Mouse (Mus musculus) stomach, embryonic 15.5 days (tissue): ENCODE results near the gene Coq5. TPM values are rescaled to one million over a fixed set of nuclear protein-coding genes. Genes with fewer than 3 reads are reported as not detected.

Experiments used
- ATAC-seq: fragments of 200-750 bp; cut with Nextera tagmentation; 2 replicates; pipeline ENCODE4 v1.8.0; 2017; ENCODE audit warnings: low read depth, moderate number of reproducible peaks, moderate TSS enrichment; ENCODE audit not compliant: insufficient read depth, low FRiP score
- H3K27ac ChIP-seq: fragments of 300-500 bp; sonication (generic); 2 replicates; pipeline ENCODE4 v1.5.1; 2015; ENCODE audit warnings: mild to moderate bottlenecking, inconsistent platforms
- H3K27me3 ChIP-seq: fragments of 300-500 bp; sonication (generic); replicated peaks from 2 replicates; pipeline ENCODE4 v1.6.1; 2015; ENCODE audit warnings: inconsistent platforms
- H3K36me3 ChIP-seq: fragments of 300-500 bp; sonication (generic); 2 replicates; pipeline ENCODE4 v1.6.1; 2015; ENCODE audit warnings: inconsistent platforms
- H3K4me1 ChIP-seq: fragments of 300-500 bp; sonication (generic); 2 replicates; pipeline ENCODE4 v1.6.1; 2015; ENCODE audit warnings: inconsistent platforms
- H3K4me2 ChIP-seq: fragments of 300-500 bp; sonication (generic); 2 replicates; pipeline ENCODE4 v1.6.1; 2015; ENCODE audit warnings: mild to moderate bottlenecking, inconsistent platforms
- H3K4me3 ChIP-seq: fragments of 300-500 bp; sonication (generic); replicated peaks from 2 replicates; pipeline ENCODE4 v1.5.1; 2015; ENCODE audit warnings: inconsistent platforms
- H3K9ac ChIP-seq: fragments of 300-500 bp; sonication (generic); 2 replicates; pipeline ENCODE4 v1.6.1; 2015; ENCODE audit warnings: inconsistent platforms
- H3K9me3 ChIP-seq: fragments of 300-500 bp; sonication (generic); 2 replicates; pipeline ENCODE4 v1.6.1; 2016; ENCODE audit warnings: inconsistent platforms
- WGBS: fragments of 180-500 bp; shearing (Covaris S2); methylation state at CpG from one replicate; pipeline ENCODE4 v1.1.7; 2015; 5-methylcytosine and 5-hydroxymethylcytosine counted together
- polyA plus RNA-seq: library from polyadenylated mRNA; unstranded; fragments of >200 nt; fragmentation: Nextera tagmentation; extraction: Ambion mirVana; gene quantifications from 2 replicates; pipeline ENCODE4 v1.2.1, GENCODE M21; 2015

The Coq5 gene
- polyA plus RNA-seq, 1 experiment from 2014 or later = 47.9 TPM

DNA sequence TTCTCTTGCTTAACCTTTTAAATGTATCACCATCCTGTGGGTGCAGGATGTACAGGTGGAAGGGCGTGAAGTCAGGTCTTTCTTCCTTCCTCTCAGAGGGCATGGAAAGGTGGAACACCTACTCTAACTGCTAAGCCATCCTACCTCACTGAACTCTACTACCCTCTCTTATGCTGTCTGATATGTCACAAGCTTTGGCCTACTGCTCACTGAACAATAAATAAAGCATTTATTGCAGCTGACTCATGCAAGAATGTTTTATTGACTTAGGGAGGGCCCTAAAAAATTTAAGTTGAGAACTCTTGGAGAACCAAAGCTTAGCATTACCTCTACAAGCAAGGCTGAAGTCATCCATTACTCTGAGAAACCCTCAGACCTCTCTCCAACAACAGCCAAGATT is 9.5 kb upstream of the Coq5 start:
- no peaks in the 10 kb centered on the region for H3K27me3 ChIP-seq
- no peak overlapping the region for H3K9ac ChIP-seq
- no peaks in the 10 kb centered on the region; the same call in 1 of the 2 replicates for H3K36me3 ChIP-seq
- H3K27ac ChIP-seq = no peak overlapping the region
- no peak for ATAC-seq
- H3K4me2 ChIP-seq = peak overlapping the region; percentile 72
- 76% methylated on average over 1 of the region's 1 CpGs for WGBS
- H3K9me3 ChIP-seq = no peaks in the 10 kb centered on the region
- H3K4me3 ChIP-seq = peak overlapping the region; percentile 100; the same call in 1 of the 2 replicates
- H3K4me1 ChIP-seq = peaks cover 28% of the 10 kb centered on the region

DNA sequence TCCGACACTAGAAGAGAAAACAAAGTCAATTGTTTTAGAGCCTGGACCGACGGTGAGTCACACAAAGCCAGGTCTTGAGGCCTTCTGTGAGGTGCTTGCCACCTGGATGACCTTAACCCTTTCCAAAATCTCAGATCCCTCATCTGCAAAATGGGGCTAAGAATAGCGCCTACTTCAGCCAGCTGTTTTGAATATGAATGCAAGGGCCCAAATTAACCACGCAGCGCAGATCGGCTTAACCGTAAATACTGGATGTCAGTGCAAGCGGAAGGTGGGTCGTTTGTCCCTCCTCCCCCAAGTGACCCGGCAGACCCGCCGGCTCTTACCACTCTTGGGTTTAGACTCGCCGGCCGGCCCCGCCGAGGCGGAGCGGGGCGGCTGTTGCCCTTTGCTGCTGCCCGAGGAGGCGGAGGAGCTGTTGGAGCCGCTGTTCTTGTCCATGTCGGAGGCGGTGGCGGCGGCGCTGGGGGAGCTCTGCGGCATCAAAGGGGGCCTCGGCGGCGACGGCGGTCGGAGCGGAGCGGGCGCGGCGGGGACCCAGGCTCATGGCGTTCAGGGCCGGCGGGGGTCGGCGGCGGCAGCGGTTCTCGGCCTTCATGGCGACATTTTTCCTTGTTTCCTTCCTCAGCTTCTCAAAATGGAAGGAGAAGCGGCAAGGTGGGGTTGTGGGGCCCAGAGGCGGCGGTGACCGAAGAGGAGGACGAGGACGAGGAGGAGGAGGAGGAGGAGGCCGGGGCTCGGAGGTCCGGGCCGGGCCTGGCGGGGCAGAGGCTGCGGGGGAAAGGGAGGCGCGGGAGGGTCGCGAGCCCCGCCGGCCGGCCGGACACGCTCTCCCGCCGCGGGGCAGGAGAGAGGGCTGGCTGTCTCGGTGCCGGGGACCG is 7.3 kb upstream of the Coq5 start:
- ATAC-seq = peak; percentile 51

GRCm38 (mm10) chr5:115272812-115273548 is 6.5 kb upstream of the Coq5 start, which contains the start of gene Rnf10:
TSS of gene Rnf10 (minus strand) at chr5:115272898.
- 13% methylated on average over 26 of the region's 26 CpGs for WGBS

More for the DNA sequence above, 7.3 kb upstream of the Coq5 start:
- H3K4me1 ChIP-seq = peaks cover 21% of the 10 kb centered on the region
- no peaks in the 10 kb centered on the region for H3K27me3 ChIP-seq
- under 1% methylated on average over 74 of the region's 77 CpGs for WGBS
- peak overlapping the region; percentile 100 for H3K4me3 ChIP-seq
- H3K9ac ChIP-seq = peak overlapping the region; percentile 99
- no peaks in the 10 kb centered on the region for H3K9me3 ChIP-seq
- H3K36me3 ChIP-seq = no peaks in the 10 kb centered on the region; the same call in 1 of the 2 replicates
- H3K4me2 ChIP-seq = peak overlapping the region; percentile 72
- H3K27ac ChIP-seq = peak overlapping the region; percentile 83

DNA sequence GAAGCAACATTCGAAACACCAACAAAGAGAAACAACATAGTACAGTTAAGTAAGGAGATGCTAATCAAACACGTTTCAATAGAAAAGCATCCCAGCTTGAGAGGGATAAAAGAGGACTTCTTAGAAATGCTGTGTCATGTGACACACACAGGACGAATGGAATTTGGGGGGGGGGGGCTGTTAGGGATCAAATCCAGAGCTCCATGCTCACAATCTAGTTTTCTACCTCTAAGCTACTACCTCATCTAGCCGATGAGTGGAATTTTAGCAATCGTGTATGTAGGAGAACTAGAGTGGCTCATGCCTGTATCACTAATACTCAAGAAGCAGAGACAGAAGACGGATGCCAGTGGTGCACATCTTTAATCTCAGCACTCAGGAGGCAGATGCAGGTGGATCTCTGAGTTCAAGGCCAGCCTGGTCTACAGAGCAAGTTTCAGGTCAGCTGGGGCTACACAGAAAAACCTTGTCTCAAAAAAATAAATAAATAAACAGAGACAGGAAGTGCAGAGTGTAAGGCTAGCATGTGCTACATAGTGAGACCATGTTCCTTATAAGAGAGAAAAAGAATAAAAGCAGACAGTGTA is 5.8 kb upstream of the Coq5 start:
- Histone ChIP-seq H3K36me3 (no peaks in the 10 kb centered on the region; the same call in 1 of the 2 replicates), H3K4me3 (no peak overlapping the region), H3K27me3 (no peaks in the 10 kb centered on the region), H3K4me1 (peaks cover 21% of the 10 kb centered on the region), H3K4me2 (peak overlapping the region; percentile 45; the same call in 1 of the 2 replicates), H3K9ac (no peak overlapping the region), H3K27ac (peak overlapping the region; percentile 83; the same call in 1 of the 2 replicates), H3K9me3 (no peaks in the 10 kb centered on the region)
- ATAC-seq = no peak
- 70% methylated on average over 6 of the region's 6 CpGs for WGBS

More at GRCm38 (mm10) chr5:115272812-115273548, 6.5 kb upstream of the Coq5 start, which contains the start of gene Rnf10:
- peak within 1 kb of the TSS; percentile 72 for H3K4me2 ChIP-seq
- peak; percentile 90 for ATAC-seq
- H3K27ac ChIP-seq = peak within 1 kb of the TSS; percentile 83
- H3K4me3 ChIP-seq = peak within 1 kb of the TSS; percentile 100
- H3K9me3 ChIP-seq = no peaks in the 10 kb centered on the region
- H3K36me3 ChIP-seq = no peaks in the 10 kb centered on the region; the same call in 1 of the 2 replicates
- peak within 1 kb of the TSS; percentile 99 for H3K9ac ChIP-seq
- peaks cover 21% of the 10 kb centered on the region for H3K4me1 ChIP-seq
- H3K27me3 ChIP-seq = no peaks in the 10 kb centered on the region

DNA sequence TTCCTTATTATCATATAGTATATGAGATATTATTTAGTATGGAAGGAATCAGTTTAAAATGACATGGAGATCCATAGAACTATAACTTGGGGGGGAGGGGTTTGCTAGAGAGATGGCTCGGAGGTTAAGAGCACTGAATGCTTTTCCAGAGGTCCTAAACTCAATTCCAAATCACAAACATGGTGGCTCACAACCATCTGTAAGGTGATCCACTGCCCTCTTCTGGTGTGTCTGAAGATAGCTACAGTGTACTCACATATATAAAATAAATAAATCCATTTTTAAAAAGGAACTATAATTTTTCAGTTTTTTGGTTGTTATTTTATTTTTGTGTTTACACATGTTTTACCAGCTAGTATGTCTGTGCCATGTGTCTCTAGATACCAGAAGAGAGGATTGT is 5.1 kb upstream of the Coq5 start:
- H3K36me3 ChIP-seq = no peaks in the 10 kb centered on the region
- H3K27me3 ChIP-seq = no peaks in the 10 kb centered on the region
- no peak overlapping the region for H3K27ac ChIP-seq
- H3K9ac ChIP-seq = no peak overlapping the region
- peaks cover 17% of the 10 kb centered on the region for H3K4me1 ChIP-seq
- ATAC-seq = no peak
- no peaks in the 10 kb centered on the region for H3K9me3 ChIP-seq
- WGBS = 62% methylated on average over 1 of the region's 1 CpGs
- H3K4me2 ChIP-seq = no peak overlapping the region
- no peak overlapping the region for H3K4me3 ChIP-seq

DNA sequence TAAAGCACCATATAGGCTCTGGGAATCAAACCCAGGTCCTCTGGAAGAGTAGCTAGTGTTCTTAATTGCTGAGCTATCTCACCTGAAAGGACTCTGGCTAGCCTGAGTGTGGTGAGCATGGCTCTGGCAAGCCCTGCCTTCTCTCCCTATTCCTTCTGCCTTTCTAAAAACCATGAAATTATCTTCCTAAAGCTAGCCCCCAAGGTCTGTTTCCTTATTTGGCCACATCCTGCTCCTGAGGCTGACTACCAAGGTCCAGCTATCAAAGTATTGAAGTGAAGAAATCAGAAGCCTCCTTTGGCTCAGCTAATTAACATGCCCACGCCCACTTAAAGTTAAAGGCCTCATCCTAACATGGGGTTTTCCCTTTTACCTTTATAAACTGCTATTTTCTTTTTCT is 4.7 kb upstream of the Coq5 start:
- Histone ChIP-seq H3K9me3 (no peaks in the 10 kb centered on the region), H3K4me1 (peaks cover 13% of the 10 kb centered on the region), H3K27me3 (no peaks in the 10 kb centered on the region), H3K9ac (no peak overlapping the region), H3K27ac (no peak overlapping the region), H3K36me3 (no peaks in the 10 kb centered on the region), H3K4me2 (no peak overlapping the region), H3K4me3 (no peak overlapping the region)
- ATAC-seq = no peak
- 85% methylated on average over 1 of the region's 1 CpGs for WGBS

- Histone ChIP-seq H3K27ac (no peak overlapping the region), H3K27me3 (no peaks in the 10 kb centered on the region), H3K9ac (no peak overlapping the region), H3K36me3 (no peaks in the 10 kb centered on the region), H3K4me2 (no peak overlapping the region), H3K9me3 (no peaks in the 10 kb centered on the region), H3K4me1 (peaks cover 5% of the 10 kb centered on the region), H3K4me3 (no peak overlapping the region)
- no peak for ATAC-seq
- 40% methylated on average over 14 of the region's 14 CpGs for WGBS
Observed at GRCm38 (mm10) chr5:115275998-115276397, 3.5 kb upstream of the Coq5 start.

GRCm38 (mm10) chr5:115278053-115278452 is 1.4 kb upstream of the Coq5 start:
- H3K9ac ChIP-seq = no peak overlapping the region
- no peaks in the 10 kb centered on the region for H3K27me3 ChIP-seq
- 76% methylated on average over 1 of the region's 1 CpGs for WGBS
- no peak for ATAC-seq
- no peak overlapping the region for H3K27ac ChIP-seq
- H3K4me1 ChIP-seq = peaks cover 4% of the 10 kb centered on the region
- no peak overlapping the region for H3K4me2 ChIP-seq
- H3K36me3 ChIP-seq = no peaks in the 10 kb centered on the region
- no peaks in the 10 kb centered on the region for H3K9me3 ChIP-seq
- H3K4me3 ChIP-seq = no peak overlapping the region

DNA sequence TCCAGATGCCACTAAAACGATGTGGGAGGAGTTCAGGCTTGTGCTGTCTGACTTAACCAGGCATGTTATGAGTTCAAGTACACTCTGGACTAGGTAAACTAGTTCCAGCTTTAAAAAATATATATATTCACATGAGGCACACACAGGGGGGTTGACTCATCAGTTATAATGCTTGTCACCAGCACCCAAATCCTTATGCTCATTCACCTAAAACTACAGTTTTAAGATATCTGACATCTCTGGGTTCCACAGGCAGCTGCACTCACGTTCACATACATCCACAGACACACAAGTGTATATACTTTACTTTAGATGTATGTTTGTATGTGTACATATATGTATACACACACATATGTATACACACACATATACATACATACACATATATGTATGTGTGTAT is 681 bp upstream of the Coq5 start:
- Histone ChIP-seq H3K4me3 (no peak overlapping the region), H3K9ac (no peak overlapping the region), H3K27me3 (no peaks in the 10 kb centered on the region), H3K4me1 (peaks cover 4% of the 10 kb centered on the region), H3K36me3 (peaks cover 4% of the 10 kb centered on the region; the same call in 1 of the 2 replicates), H3K9me3 (no peaks in the 10 kb centered on the region), H3K27ac (no peak overlapping the region), H3K4me2 (no peak overlapping the region)
- 59% methylated on average over 2 of the region's 2 CpGs for WGBS
- no peak for ATAC-seq

DNA sequence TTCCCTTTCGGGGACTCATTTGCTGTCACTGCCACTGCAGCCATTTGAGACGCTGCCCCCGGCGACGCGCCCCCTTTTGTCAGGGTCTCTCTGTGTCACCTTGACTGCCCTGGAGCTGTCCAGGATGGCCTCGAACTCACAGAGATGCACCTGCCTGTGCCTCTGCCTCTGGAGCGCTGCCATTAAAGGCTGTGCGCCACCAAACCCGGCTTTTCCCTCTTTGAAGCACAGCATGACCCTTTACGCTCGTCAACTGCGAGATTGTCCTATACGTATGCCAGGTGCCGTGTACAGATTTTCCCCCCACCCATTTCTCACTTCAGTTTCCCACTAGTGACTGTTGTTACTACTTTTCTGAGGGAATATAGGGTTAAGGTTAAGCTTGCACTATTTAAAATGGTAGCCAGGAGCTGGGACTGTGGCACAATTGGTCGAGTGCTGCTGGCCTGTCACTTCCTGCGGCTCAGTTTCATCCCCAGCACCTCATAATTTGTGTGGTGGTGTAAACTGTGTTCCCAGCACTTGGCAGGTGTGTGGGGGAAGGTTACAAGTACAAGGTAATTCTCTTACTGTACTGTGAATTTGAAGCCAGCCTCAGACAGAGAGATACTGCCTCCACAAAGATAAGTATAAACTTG is 703 bp downstream of the Coq5 start:
- no peaks in the 10 kb centered on the region for H3K9me3 ChIP-seq
- peak overlapping the region; percentile 92 for H3K4me3 ChIP-seq
- no peaks in the 10 kb centered on the region for H3K27me3 ChIP-seq
- ATAC-seq = no peak
- peaks cover 13% of the 10 kb centered on the region for H3K36me3 ChIP-seq
- H3K9ac ChIP-seq = peak overlapping the region; percentile 83
- H3K4me1 ChIP-seq = peaks cover 4% of the 10 kb centered on the region
- H3K27ac ChIP-seq = peak overlapping the region; percentile 60; the same call in 1 of the 2 replicates
- 5% methylated on average over 17 of the region's 17 CpGs for WGBS
- H3K4me2 ChIP-seq = peak overlapping the region; percentile 87

- no peaks in the 10 kb centered on the region for H3K27me3 ChIP-seq
- H3K9me3 ChIP-seq = no peaks in the 10 kb centered on the region
- peaks cover 4% of the 10 kb centered on the region for H3K4me1 ChIP-seq
- 85% methylated on average over 3 of the region's 3 CpGs for WGBS
- no peak overlapping the region for H3K27ac ChIP-seq
- H3K36me3 ChIP-seq = peaks cover 18% of the 10 kb centered on the region
- ATAC-seq = no peak
- no peak overlapping the region for H3K4me3 ChIP-seq
- H3K9ac ChIP-seq = no peak overlapping the region
- no peak overlapping the region for H3K4me2 ChIP-seq
Observed at GRCm38 (mm10) chr5:115284735-115285134, 5.3 kb downstream of the Coq5 start.
